Mouse (Mus musculus) bone marrow, adult 2 months (tissue): ENCODE data around the gene Sycp2l.

Experiments used
- CTCF ChIP-seq: fragments of 200-500 bp; IDR thresholded peaks from 2 replicates; pipeline ENCODE4 v1.5.1; 2011; ENCODE audit warnings: low read length, control low read depth; ENCODE audit not compliant: control insufficient read depth, insufficient read depth
- POLR2A ChIP-seq: fragments of 200-500 bp; IDR thresholded peaks from 2 replicates; pipeline ENCODE4 v1.6.1; 2011; ENCODE audit warnings: low read depth, mild to moderate bottlenecking, control low read depth, low read length, borderline replicate concordance; ENCODE audit not compliant: control insufficient read depth

- TF ChIP-seq POLR2A (no peak), CTCF (no peak)
Observed at GRCm38 (mm10) chr13:41071617-41072016, 42.5 kb upstream of the Sycp2l start.
